Mouse (Mus musculus) adrenal gland, postnatal 10 days (tissue): ENCODE measurements around the gene Arpp21. TPM values are rescaled to one million over a fixed set of nuclear protein-coding genes. Genes with fewer than 3 reads are reported as not detected.

Experiments used
- DNase-seq: peaks from one replicate; pipeline ENCODE4 v3.0.0; 2021; ENCODE audit warnings: mixed read lengths
- total RNA-seq, 2 experiments: library from RNA; stranded (reverse); gene quantifications; 2 replicates each; pipeline ENCODE4 v1.2.3; 2021

Arpp21 gene
- total RNA-seq, 2 experiments from 2014 or later: 1.4 to 2.7 TPM

- no peak for DNase-seq
These were observed 58.2 kb downstream of the Arpp21 start for GRCm38 (mm10) chr9:112177569-112177968.

- no peak for DNase-seq
These were observed 59.4 kb downstream of the Arpp21 start for GRCm38 (mm10) chr9:112176317-112176716.

- peak; percentile 52 for DNase-seq
These were observed 61.1 kb downstream of the Arpp21 start for GRCm38 (mm10) chr9:112174407-112175357.

- no peak for DNase-seq
These were observed 62.0 kb downstream of the Arpp21 start for GRCm38 (mm10) chr9:112173778-112174177.

GRCm38 (mm10) chr9:112164677-112165076 lies 71.1 kb downstream of the Arpp21 start:
- no peak for DNase-seq

GRCm38 (mm10) chr9:112160981-112161380 lies 74.8 kb downstream of the Arpp21 start:
- no peak for DNase-seq

- DNase-seq: no peak
These were observed 81.8 kb downstream of the Arpp21 start for GRCm38 (mm10) chr9:112153972-112154371.

GRCm38 (mm10) chr9:112152762-112153161 lies 83.0 kb downstream of the Arpp21 start:
- DNase-seq: no peak

GRCm38 (mm10) chr9:112151177-112151576 lies 84.6 kb downstream of the Arpp21 start:
- DNase-seq: no peak

- no peak for DNase-seq
These were observed 95.1 kb downstream of the Arpp21 start for GRCm38 (mm10) chr9:112140658-112141057.

- DNase-seq: no peak
These were observed 97.9 kb downstream of the Arpp21 start for GRCm38 (mm10) chr9:112137820-112138219.

GRCm38 (mm10) chr9:112130812-112131211 lies 104.9 kb downstream of the Arpp21 start:
- no peak for DNase-seq

GRCm38 (mm10) chr9:112124667-112125066 lies 111.1 kb downstream of the Arpp21 start:
- no peak for DNase-seq

- DNase-seq: no peak
These were observed 111.6 kb downstream of the Arpp21 start for GRCm38 (mm10) chr9:112124184-112124583.

- no peak for DNase-seq
These were observed 112.3 kb downstream of the Arpp21 start for GRCm38 (mm10) chr9:112123421-112123828.

GRCm38 (mm10) chr9:112119535-112119934 lies 116.2 kb downstream of the Arpp21 start:
- no peak for DNase-seq

GRCm38 (mm10) chr9:112119106-112119433 lies 116.7 kb downstream of the Arpp21 start:
- DNase-seq: no peak

- no peak for DNase-seq
These were observed 117.2 kb downstream of the Arpp21 start for GRCm38 (mm10) chr9:112118411-112119105.

- DNase-seq: no peak
These were observed 117.9 kb downstream of the Arpp21 start for GRCm38 (mm10) chr9:112117632-112118410.

- no peak for DNase-seq
These were observed 124.1 kb downstream of the Arpp21 start for GRCm38 (mm10) chr9:112111610-112112009.

- DNase-seq: no peak
These were observed 132.9 kb downstream of the Arpp21 start for GRCm38 (mm10) chr9:112102852-112103192.

GRCm38 (mm10) chr9:112102155-112102851 lies 133.4 kb downstream of the Arpp21 start:
- DNase-seq: no peak
